Mouse (Mus musculus) megakaryocyte, embryonic 14.5 days (primary cell): Measurements from ENCODE around the gene Pgap2.

Source experiments
- FLI1 ChIP-seq: IDR thresholded peaks from 2 replicates; pipeline ENCODE4 v1.6.1; 2012; ENCODE audit warnings: low read length, inconsistent platforms, mixed read lengths
- GATA1 ChIP-seq: IDR thresholded peaks from 3 replicates; pipeline ENCODE4 v1.6.1; 2012; ENCODE audit warnings: mixed read lengths, low read length, inconsistent platforms, borderline replicate concordance

- TF ChIP-seq GATA1: no peak
- no peak for TF ChIP-seq FLI1
Observed at GRCm38 (mm10) chr7:102253631-102254030, 43.6 kb downstream of the Pgap2 start.
